Mouse (Mus musculus): ENCODE measurements around the gene Lrrc8e. TPM values are rescaled to one million over a fixed set of nuclear protein-coding genes. Genes with fewer than 3 reads are reported as not detected.

The Lrrc8e gene
- polyA plus RNA-seq (2014; fragmentation: Illumina TruSeq; extraction: RNeasy Lipid Tissue Mini Kit (QIAGEN cat#74804); ENCODE audit: low read depth, low replicate concordance), result 5.3 TPM

DNA sequence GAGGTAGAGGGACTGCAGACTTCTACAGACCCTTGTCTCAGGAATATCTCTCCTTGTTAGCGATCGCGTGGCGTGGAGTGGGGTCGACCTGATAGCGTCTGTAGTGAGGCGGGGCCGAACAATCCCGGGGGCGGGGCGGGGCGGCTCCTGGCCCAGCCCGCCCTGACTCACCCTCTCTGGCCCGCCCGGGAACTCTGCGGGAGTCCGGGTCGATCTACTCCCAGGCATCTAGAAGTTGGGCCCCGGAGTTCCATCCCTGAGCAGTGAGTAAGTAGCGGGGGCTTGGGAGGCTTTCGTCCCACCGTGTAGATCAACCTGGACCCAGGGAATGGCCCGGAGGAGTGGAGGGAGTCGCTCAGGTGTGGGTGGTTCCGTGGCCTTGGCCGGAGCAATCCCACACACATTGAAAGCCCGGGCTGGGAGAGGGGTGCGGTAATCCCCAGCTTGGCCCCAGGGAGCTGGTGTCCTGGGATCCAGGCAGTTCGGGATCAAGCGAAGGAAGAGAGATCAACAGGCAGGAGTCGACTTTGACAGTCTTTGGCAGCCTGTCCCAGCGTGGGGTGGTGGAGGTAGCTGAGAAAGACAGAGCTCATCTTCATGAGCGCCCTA lies at the start of gene Lrrc8e:
Gene Lrrc8e, plus strand, starts transcription at position 89 of the 609 bp plus-strand sequence.

DNA sequence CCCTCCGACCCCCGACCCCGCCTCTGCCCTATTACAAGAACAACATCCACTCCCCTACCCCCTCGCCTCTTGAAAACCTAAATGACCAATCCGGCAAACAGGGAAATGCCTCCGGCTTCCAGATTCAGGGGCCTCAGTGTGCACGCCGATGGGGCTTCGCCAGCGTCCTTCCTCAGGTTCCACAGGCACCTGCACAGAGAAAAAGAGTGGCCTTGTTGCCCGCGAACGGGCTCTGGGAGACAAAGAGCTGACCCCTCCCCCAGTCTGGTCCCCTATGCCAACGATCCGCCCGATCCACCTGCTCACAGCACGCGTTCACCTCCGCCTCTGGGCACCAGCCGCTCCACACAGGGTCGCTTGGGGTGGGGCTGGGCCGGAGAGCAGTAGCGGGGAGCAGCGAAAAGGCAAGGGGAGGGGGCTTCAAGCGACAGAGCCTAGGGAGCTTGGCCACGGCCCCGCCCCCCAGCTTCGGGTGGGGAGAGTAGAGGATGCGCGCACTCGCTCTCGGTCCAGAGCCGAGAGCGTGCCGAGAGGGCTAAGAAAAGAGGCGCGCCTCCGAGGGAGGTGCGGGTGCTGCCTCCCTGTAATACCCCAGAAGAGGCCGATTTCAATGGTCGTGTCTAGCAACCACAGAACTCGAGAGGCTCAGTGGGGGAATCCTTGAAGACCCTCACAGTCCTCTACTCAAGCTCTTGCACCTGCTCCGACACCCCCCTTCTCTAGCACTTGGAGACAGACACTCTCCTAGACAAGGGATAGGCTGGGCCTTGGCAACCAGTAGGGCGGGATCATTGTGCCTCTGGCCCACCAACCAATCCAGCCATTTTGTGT lies 9.6 kb upstream of the Lrrc8e start, which contains the start of gene Prr36:
Gene Prr36, minus strand, starts transcription at position 669 of the 831 bp plus-strand sequence.

DNA sequence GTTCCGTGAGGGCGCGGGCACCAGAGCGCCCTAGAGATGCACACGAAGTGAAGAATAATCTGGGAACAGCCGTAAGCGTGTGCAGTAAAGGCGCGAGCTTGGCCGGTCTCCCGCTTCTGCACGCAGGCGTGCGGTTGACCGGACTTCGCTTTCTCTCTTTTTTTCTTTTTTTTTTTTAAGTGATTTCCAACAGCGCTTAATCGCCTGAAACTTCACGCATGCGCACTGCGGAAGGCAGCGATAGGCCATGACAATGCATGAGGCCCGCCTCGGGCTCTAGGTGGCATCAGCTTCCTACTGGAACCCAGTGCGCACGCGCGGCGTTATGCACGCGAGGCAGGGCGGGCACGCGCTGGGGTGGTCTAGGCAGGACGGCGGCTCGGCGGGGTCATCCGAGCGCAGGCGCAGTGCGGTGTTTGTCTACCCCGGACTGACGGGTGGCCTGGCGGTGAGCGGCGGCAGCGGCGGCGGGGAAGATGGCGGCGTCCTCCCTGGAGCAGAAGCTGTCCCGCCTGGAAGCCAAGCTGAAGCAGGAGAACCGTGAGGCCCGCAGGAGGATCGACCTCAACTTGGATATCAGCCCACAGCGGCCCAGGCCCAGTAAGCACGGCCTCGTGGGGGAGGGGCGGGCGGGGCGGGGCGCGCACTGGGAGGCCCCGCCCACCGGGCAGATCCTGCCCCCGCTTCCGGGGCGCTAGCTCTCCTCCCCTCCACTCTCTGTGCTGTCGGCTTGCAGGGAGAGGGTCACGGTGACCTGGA lies 12.0 kb downstream of the Lrrc8e start, which contains the start of the genes Map2k7 and Gm49320:
Gene Map2k7, plus strand, starts transcription at position 307 of the 759 bp plus-strand sequence.
Gene Gm49320, plus strand, starts transcription at position 432 of the 759 bp plus-strand sequence.

DNA sequence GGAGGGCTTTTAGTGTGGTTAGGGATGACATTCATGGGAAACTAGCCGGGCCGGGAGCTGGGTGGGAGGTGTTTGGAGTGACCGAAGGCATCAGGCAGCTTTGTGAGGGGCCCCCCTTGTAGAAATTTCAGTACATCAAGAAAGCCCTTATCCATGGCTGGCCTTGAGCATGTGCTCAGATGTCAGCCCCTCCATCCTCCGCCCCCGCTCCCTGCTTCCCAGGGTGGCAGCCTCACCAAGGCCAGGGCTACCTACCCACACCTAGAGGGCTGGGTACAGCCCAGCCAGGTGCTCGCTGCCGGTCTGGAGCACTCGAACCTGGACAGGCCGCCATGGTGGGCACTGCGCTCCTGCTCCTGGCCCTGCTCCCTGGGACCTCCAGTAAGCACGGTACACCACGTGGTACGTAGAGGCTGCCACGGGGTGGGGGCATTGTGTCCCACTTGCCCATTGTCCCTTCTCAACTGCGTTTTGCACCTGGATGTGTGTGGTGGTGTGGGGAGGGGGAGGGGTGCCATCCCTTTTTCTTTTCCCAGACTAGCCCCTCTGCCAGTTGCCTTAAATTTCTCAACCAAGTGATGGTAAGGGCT lies 21.4 kb downstream of the Lrrc8e start, which contains the start of gene Tgfbr3l:
Gene Tgfbr3l, plus strand, starts transcription at position 264 of the 590 bp plus-strand sequence.

DNA sequence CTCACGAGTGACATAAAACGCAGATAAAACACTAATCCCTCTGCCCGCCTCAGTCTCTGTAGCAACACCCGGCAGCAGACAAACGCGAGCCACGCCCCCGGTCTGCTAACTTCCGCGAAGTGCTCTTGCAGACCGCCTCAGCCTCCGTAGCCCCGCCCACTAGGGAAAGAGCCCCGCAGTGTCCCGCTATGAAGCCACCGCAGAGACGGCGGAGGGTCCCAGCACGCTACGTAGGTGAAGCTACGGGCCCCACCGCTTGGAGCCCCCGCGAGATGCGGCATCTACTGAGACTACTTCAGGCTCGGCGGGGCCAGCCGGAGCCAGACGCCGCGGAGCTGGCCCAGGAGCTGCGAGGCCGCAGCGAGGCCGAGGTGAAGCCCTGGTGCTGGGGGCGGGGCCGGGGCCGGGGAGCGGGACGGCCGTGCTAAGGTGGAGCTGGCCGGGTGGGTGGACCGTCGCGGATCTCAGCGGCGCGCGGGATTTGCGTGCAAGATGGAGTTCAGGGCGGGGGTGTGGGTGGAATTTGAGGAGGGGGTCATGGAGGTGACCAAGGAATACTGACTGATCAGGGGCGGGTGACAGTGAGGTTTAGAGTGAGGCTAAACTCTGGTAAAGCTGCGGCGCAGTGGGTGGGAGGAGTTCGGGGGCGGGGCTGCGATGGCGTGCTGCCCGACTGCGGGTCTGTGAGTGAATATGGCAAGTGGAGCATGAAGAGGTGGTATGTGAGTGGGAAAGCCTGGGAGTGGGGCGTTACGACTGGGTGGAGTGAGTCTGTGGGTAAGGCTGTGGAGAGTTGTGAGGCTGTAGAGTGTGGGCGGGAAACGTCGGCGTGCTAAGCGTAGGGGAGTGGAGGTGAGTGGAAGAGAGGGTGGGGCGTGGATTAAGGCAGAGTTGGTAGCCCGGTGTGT lies 26.6 kb downstream of the Lrrc8e start, which contains the start of gene Snapc2:
Gene Snapc2, plus strand, starts transcription at position 147 of the 908 bp plus-strand sequence.

DNA sequence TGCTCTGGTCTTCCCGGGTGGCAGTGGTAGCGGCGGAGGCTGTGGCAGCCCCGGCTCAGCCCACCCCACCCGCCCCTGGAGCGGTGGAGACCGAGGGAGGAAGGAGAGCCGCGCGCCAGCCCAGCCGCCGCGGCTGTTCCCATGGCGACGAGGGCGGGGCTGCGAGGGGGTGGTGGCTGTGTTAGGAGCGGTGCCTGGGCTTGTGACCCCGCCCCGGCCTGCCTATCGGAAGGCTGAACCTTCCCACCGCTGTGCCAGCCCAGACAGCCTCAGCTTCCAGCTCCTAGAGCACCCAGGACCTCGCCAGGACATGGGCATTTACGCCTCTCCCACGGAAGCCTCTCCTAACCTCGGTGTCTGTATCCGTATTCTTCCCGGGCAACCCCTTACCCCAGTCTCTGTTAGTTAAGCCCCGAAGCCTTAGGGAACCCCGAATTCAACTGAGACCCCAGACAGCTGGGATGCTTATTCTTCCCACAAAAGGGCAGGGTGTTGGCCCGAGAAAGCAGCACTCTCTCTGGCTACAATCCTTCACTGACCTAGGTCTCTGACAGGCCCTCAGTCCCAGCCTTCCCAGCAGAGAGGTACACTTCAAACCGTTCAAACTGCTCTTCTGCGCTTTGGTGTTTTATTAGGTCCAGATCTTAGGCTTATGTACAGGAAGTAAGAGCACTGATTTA lies 32.6 kb downstream of the Lrrc8e start, which contains the start of gene Ctxn1:
Gene Ctxn1, minus strand, starts transcription at position 150 of the 680 bp plus-strand sequence.

DNA sequence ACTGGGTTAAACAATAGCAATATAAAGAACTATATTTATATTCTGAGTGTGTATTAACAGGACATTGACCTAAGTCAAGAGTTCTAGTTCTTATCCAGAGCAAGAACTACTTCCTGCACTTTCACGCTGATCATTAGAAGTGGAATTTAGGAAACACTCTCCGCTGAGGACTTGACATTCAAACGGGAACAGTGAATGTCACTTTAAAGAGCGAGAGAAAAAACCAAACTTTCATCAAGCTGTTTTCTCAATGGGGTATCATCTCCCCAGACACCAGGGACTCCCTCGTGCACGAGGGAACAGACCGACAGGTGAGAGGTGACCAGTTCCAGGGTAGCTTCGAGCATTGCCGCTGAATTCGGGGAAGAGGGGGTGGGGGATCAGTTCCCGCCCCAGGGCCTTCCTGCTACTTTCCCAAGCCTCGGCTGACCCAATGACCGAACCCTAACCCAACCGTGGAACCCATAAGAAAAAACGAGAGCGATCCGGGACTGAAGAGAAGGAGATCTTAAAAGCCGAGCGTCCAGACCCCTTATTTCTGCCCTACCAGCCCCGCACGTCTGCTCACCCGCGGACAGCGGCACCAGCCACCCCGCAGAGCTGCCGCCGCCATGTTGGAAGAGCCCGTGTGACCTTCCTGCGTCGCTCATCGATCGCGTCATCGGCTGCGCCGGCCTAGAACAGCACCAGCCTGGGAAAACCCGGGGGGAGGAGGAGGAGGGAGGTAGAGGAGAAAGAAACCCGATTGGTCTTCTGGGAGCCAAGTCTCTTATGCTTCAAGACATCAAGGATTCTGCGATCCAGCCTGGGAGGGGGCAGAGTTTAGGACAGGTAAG lies 48.9 kb downstream of the Lrrc8e start, which contains the start of gene Timm44:
Gene Timm44, minus strand, starts transcription at position 639 of the 836 bp plus-strand sequence.

Other genes with a start within 250 kb of the Lrrc8e start
- 1.2 TPM for gene Cd209f, start 121.0 kb upstream of the Lrrc8e start, polyA plus RNA-seq (2014; fragmentation: Illumina TruSeq; extraction: RNeasy Lipid Tissue Mini Kit (QIAGEN cat#74804); ENCODE audit: low read depth, low replicate concordance)
- 0.41 TPM for gene Cd209g, start 92.7 kb upstream of the Lrrc8e start, polyA plus RNA-seq (2014; fragmentation: Illumina TruSeq; extraction: RNeasy Lipid Tissue Mini Kit (QIAGEN cat#74804); ENCODE audit: low read depth, low replicate concordance)
- 2.4 TPM for gene Evi5l, start 60.3 kb upstream of the Lrrc8e start, polyA plus RNA-seq (2014; fragmentation: Illumina TruSeq; extraction: RNeasy Lipid Tissue Mini Kit (QIAGEN cat#74804); ENCODE audit: low read depth, low replicate concordance)
- gene Prr36, start 9.4 kb upstream of the Lrrc8e start, polyA plus RNA-seq (2014; fragmentation: Illumina TruSeq; extraction: RNeasy Lipid Tissue Mini Kit (QIAGEN cat#74804); ENCODE audit: low read depth, low replicate concordance), result 0.22 TPM
- 7.0 TPM for gene Map2k7, start 11.9 kb downstream of the Lrrc8e start, polyA plus RNA-seq (2014; fragmentation: Illumina TruSeq; extraction: RNeasy Lipid Tissue Mini Kit (QIAGEN cat#74804); ENCODE audit: low read depth, low replicate concordance)
- gene Gm49320, start 12.0 kb downstream of the Lrrc8e start, polyA plus RNA-seq (2014; fragmentation: Illumina TruSeq; extraction: RNeasy Lipid Tissue Mini Kit (QIAGEN cat#74804); ENCODE audit: low read depth, low replicate concordance), result not detected
- gene Tgfbr3l, start 21.4 kb downstream of the Lrrc8e start, polyA plus RNA-seq (2014; fragmentation: Illumina TruSeq; extraction: RNeasy Lipid Tissue Mini Kit (QIAGEN cat#74804); ENCODE audit: low read depth, low replicate concordance), result 14.7 TPM
- 2.2 TPM for gene Snapc2, start 26.3 kb downstream of the Lrrc8e start, polyA plus RNA-seq (2014; fragmentation: Illumina TruSeq; extraction: RNeasy Lipid Tissue Mini Kit (QIAGEN cat#74804); ENCODE audit: low read depth, low replicate concordance)
- 1.0 TPM for gene Ctxn1, start 32.4 kb downstream of the Lrrc8e start, polyA plus RNA-seq (2014; fragmentation: Illumina TruSeq; extraction: RNeasy Lipid Tissue Mini Kit (QIAGEN cat#74804); ENCODE audit: low read depth, low replicate concordance)
- 163 TPM for gene Timm44, start 49.1 kb downstream of the Lrrc8e start, polyA plus RNA-seq (2014; fragmentation: Illumina TruSeq; extraction: RNeasy Lipid Tissue Mini Kit (QIAGEN cat#74804); ENCODE audit: low read depth, low replicate concordance)
- 31.0 TPM for gene Ccl25, start 98.4 kb downstream of the Lrrc8e start, polyA plus RNA-seq (2014; fragmentation: Illumina TruSeq; extraction: RNeasy Lipid Tissue Mini Kit (QIAGEN cat#74804); ENCODE audit: low read depth, low replicate concordance)
- 53.7 TPM for gene Elavl1, start 98.6 kb downstream of the Lrrc8e start, polyA plus RNA-seq (2014; fragmentation: Illumina TruSeq; extraction: RNeasy Lipid Tissue Mini Kit (QIAGEN cat#74804); ENCODE audit: low read depth, low replicate concordance)